Mouse (Mus musculus): ENCODE data around the gene Pjvk.
A peak's percentile ranks its signal among the peaks of the same experiment; 100 is the strongest.

Gene Pjvk

GRCm38 (mm10) chr2:76667200-76667599, 18.9 kb downstream of the Pjvk start:
- peak; percentile 59 for DNase-seq (ENCODE audit: low read depth, low spot score)

- no peak for DNase-seq (ENCODE audit: low read depth, low spot score)
These were observed 23.4 kb downstream of the Pjvk start for GRCm38 (mm10) chr2:76671641-76672040.

DNA sequence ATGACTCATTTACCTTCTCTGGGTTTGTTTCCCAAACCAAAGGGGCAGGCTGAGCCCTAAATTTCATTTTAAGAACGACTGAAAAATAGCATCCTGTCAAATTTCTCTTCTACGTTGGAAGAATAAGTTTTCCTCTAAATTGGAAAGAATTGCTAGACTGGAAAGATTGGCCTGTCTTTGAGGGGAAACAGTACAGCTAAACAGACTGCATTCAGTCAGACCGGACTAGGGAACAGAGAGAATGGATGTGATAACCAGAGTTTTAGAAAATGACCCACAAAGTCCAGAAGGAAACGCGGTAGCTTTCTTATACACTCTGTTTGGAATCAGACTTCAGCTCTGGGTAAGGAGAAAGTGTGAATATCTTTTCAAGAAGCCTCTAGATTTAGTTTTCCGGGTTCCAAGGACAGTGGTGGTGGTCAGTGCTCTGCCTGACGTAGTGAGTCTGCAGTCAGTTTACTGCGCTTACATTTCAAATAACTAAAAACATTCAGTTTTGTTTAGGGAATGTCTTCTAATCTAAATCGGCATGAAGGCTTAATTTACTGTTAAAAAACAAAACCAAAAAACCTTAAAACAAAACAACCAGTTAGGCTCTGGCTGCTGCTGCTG, 24.0 kb downstream of the Pjvk start:
- no peak for DNase-seq (ENCODE audit: low read depth, low spot score)

DNA sequence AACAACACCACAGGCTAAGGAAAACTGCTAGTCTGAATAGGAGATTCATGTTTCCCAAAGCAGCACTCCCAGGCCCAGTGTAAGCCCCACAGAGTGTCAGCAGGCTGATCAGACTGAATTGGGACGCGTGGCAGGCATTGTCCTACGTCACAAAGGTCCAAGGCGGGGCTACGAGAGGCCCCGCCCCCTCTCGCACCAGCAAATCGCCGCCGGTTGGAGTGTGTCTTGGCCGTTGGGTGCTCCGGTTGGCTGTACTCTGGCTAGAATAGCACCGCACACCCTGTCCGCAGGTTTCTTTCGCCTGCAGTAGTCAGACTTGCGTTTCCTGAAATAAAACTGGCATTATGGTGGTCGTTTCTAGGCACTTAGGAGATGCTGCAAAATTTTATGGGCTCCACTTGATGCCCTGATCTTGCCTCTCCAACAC, 24.7 kb downstream of the Pjvk start, which contains the start of gene Fkbp7:
Fkbp7 (minus strand) TSS at position 151 of the 427 bp plus-strand sequence.
- DNase-seq (ENCODE audit: low read depth, low spot score): peak; percentile 95

GRCm38 (mm10) chr2:76673472-76674081, 25.3 kb downstream of the Pjvk start:
- peak; percentile 44 for DNase-seq (ENCODE audit: low read depth, low spot score)

- DNase-seq (ENCODE audit: low read depth, low spot score): peak; percentile 92
These were observed 26.6 kb downstream of the Pjvk start, which contains the start of gene Plekha3 for GRCm38 (mm10) chr2:76674725-76675427. Gene Plekha3, plus strand, starts transcription at chr2:76675281.

GRCm38 (mm10) chr2:76675451-76675850, 27.2 kb downstream of the Pjvk start:
- no peak for DNase-seq (ENCODE audit: low read depth, low spot score)

- DNase-seq (ENCODE audit: low read depth, low spot score): no peak
These were observed 27.7 kb downstream of the Pjvk start for GRCm38 (mm10) chr2:76675949-76676348.

DNA sequence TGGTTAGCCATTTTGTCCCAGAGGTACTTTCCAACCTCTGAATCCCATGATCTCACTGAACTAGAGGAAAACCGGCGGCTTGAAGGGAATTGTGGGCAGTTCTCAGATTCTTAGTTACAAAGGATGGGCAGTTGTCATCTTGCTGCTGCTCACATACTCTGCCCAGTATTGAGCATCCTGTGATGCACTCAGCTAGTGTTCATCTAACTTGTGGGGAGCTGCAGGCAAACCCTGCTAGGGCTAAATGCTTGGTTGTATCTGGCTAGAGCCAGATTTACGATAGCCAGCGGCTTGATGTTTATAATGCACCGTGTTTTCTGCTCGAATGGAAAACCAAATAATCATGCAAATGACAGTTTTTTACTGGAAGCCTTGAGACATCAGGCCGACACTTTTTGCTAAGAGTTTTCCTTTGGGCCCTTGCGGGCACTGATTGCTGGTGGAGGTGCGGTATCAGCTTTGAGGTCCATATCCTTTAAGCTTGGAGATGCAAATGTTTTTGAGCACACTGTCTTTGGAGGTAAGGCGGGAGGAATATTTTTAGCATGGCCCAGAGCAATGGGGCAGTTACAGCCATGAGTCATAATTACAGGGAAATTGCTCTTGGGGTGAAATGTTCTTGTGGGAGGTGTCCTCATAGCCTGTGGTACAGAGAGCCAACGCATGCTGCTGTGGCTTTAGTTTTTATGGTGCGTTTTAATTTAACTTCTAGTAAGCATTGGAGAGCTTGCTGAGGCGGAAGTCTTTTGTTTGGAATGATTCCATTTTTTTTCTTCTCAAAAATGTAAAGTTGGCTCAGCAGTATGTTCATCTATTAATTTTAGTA, 28.3 kb downstream of the Pjvk start:
- peak; percentile 36 for DNase-seq (ENCODE audit: low read depth, low spot score)

DNA sequence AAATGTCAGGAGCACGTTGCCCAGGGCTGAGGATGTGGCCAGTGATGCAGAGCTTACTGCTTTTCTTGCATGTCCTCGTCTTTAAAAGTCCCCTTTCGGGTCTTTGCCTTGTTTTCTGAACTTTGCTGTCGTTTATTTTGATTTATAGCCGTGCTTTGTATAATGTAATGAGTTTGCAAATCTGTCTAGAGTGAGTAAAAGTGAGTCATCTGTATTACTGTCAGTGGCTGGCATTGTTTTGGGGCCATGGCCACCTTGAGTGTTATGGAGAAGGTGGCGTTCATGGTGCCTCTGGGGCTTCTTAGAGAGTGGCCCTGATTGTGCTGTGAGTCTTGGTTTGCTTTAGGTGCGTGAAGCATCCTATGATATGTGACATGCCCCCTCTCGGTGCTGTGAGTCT, 34.0 kb downstream of the Pjvk start:
- no peak for DNase-seq (ENCODE audit: low read depth, low spot score)

DNA sequence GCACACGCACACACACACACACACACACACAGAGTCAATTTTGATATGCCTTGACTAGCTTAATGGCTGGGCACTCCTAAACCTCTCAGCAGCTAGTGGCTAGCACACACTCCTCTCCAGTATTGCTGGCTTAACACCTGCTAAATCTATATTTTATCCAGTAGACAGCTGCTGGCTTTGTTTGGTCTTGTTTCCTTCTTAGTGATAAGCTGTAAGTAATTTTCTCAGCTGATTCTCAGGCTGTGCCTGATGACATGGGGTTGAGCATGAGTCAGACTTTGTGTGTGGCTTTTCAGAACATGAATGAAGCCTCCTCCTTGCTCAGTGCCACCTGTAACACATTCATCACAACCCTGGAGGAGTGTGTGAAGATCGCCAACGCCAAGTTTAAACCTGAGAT, 38.7 kb downstream of the Pjvk start:
- DNase-seq (ENCODE audit: low read depth, low spot score): peak; percentile 70

DNA sequence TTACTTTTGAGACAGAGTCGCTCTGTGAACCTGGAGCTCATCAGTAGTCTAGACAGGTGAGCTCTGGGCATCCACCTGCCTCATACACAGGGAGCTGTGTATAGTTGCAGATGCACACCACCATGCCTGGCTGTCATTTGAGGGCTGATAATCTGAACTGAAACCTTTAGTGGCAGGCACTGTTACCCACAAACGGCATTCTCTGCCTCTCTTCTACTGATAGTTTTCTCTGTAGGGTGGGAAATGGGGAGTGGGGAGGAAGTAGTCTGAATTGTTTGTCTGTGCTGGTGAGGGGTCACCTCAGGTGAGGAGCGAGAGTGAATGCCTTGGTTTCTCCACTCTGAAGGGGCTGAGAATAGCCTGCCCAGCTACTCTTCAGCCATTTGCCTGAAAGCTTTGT, 39.3 kb downstream of the Pjvk start:
- no peak for DNase-seq (ENCODE audit: low read depth, low spot score)

DNA sequence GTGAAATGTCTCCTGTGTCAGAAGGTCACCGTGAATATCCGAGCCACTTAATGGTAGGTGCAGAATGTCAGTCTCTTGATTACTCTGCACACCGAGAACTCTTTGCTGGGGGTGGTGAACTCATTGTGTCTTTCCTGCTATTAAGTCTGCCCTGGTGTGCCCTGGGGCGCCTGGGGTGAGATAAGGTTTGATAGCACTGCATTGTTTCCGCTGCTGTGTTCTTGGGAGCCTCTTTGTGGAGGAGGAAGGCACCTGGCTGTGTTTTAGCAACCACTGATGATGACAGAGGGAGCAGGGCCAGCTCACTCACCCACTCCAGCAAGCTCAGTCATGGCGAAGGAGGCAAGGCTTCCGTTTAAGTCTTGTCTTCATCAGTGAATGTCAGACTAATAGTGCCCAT, 39.9 kb downstream of the Pjvk start:
- peak; percentile 49 for DNase-seq (ENCODE audit: low read depth, low spot score)

GRCm38 (mm10) chr2:76690436-76691204, 42.3 kb downstream of the Pjvk start:
- no peak for DNase-seq (ENCODE audit: low read depth, low spot score)

GRCm38 (mm10) chr2:76693765-76694164, 45.5 kb downstream of the Pjvk start:
- DNase-seq (ENCODE audit: low read depth, low spot score): peak; percentile 35

DNA sequence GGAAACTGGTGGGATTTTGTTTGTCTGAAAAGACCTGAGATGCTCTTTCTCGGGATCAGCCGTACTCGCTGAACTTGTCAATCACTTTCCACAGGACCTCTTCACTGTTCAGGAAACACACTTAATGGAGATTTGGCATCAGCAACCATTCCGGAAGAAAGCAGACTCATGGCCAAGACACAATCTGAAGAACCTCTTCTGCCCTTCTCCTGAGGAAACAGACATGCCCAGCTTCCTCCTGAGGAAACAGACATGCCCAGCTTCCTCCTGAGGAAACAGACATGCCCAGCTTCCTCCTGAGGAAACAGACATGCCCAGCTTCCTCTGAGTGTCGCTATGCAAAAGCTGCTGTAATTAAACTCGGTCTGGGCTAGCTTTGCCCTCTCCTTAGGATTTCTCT, 47.0 kb downstream of the Pjvk start:
- no peak for DNase-seq (ENCODE audit: low read depth, low spot score)

DNA sequence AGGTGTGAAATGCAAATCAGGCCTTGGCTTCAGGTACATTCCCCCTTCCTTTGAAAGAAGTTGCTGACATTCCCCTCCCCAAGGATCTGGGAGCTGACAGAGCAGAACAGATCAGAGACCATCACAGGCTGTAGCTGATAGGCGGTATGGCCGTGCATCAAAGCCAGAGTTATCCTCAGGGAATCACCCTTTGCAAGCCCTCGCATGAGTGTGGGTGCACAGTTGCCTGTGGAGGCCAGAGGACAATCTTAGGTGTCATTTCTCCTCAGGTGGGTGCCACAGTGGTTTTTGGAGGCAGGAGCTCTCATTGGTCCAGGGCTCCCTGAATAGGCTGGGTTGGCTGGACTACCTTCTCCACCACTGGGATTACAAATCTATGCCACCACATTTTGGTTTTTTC, 53.9 kb downstream of the Pjvk start:
- no peak for DNase-seq (ENCODE audit: low read depth, low spot score)

- DNase-seq (ENCODE audit: low read depth, low spot score): no peak
These were observed 54.5 kb downstream of the Pjvk start for GRCm38 (mm10) chr2:76702751-76703150.

GRCm38 (mm10) chr2:76705655-76706054, 57.4 kb downstream of the Pjvk start:
- DNase-seq (ENCODE audit: low read depth, low spot score): no peak

Measured in brain, adult 2 months (tissue).